Mouse (Mus musculus) lung, adult 2 months (tissue): Measurements from ENCODE around the gene Ucp3.

ENCODE experiments used
- CTCF ChIP-seq: fragments of 200-500 bp; IDR thresholded peaks from 2 replicates; pipeline ENCODE4 v1.5.1; 2011; ENCODE audit warnings: mild to moderate bottlenecking, low read length, control low read depth; ENCODE audit not compliant: insufficient read depth
- POLR2A ChIP-seq: fragments of 200-500 bp; IDR thresholded peaks from 2 replicates; pipeline ENCODE4 v1.6.1; 2011; ENCODE audit warnings: low read depth, mild to moderate bottlenecking, control low read depth, low read length, borderline replicate concordance; ENCODE audit errors: extremely low read depth

GRCm38 (mm10) chr7:100501027-100501843 is 28.4 kb downstream of the Ucp3 start:
- TF ChIP-seq CTCF (no peak), POLR2A (peak; percentile 75; the same call in 1 of the 2 replicates)
